Mouse (Mus musculus) induced T-regulatory cell, adult 2 months (primary cell): ENCODE results near the gene Nadk2.

Experiments
- DNase-seq: peaks from one replicate; pipeline ENCODE4 v3.0.0-alpha.2; 2012; ENCODE audit warnings: low read depth

The Nadk2 gene

DNA sequence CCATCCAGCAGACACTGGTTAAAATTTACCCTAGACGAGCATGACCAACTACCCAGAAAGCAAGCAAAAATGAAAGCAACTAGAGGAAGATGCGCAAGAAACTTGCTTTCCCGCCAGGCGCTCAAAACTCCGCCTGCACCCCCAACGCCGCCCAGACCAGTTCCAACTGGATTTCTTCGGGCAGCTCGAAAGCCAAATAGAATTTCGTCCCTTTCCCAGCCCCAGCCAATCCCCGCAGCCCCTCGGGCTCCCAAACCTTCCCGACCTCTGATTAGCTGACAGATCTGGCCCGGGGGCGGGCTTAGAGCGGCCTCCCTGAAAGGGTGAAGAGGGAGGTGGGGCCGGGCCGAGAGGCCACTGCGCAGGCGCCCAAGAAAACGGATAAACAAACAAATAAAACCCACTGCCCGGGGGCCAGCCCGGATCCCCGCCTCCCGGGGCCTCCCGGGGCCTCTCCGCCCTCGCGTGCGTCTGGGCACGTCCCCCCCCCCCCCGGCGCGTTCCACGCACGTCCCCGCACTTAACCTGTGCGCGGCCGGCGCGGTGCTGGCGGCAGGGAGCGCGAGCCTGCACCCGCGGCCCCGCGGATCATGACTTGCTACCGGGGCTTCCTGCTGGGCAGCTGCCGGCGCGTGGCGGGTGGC is at the start of gene Nadk2:
Gene Nadk2, plus strand, starts transcription at position 349 of the 644 bp plus-strand sequence.
- DNase-seq, result peak; percentile 98

DNA sequence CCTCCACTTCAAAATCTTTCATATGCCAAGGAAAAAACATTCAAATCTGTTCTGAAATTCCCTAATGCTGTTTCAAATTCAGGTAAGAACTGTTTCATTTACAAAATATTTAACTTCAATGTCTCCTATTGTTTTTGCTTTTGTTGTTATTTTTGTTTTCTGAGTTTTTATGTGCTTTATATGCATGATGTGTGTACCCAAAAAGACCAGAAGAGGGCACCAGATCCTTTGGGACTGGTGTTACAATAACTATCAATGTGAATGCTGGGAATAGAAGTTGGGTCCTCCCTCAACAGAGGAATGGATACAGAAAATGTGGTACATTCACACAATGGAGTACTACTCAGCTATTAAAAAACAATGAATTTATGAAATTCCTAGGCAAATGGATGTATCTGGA is 15.4 kb upstream of the Nadk2 start:
- DNase-seq, result no peak

DNA sequence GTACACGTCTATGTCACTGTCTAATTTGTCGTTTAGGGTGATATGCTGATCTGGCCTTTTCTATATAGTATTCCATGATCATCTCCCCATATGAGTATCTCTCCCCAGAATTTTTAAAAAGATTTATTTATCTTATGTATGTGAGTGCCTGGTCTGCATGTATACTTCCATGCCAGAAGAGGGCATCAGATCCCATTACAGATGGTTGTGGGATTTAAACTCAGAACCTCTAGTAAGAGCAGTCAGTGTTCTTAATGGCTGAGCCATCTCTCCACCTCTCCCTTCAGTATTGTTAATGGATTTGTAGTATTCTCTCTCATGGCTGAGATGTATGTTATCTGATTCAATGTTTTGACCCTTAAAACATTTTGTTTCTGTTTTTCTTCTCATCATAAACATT is 11.2 kb upstream of the Nadk2 start:
- DNase-seq, result no peak

DNA sequence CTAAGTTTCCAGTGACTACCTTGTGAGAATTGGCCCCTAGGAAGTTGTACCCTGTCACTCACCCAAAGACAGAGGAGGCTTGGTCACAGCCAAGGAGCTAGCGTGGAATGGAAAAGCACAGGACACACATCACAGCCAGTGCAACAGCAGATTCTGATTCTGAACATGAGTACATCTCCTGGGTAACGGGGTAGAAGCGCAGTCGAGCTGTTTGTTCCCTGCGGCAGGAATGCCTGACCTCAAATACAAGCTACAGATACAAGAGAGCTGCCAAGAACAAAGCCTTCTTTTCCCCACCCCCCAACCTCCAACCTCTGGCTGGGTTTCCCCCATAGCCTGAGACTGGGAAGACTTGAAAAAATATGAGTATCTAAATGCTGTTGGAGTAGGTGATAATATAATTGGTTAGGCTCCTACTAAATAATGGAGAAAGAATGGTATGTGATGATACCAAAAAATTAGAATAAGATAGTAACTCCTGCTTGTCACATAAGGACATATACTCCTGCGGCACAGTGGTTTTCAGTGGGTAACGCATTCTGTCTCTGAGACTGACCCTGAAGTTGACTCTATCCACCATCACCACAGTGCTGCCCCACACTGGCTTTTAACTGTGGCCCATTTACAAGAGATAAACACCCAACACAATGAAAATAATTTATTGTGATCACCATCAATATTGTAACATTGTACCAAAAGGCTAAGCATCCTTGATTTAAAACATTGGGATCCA is 9.7 kb upstream of the Nadk2 start:
- no peak for DNase-seq

DNA sequence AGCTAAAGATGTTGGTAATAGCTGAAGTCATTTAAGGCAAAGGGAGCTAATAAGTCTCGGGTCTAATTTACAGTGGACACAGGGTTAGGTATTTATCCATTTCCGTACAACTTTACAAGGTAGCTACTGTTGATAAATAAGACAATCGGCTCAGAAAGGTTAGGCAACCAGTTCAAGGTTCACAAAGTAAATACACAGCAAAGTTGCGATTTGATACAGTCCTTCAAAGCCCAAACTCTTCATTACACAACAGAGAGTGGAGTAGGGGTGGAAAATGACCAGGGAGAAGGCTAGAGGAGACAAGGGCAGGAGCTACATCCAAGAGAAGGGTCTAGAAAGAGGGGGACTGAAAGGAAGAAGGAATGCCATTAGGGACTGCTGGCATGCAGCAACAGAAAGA is 2.2 kb upstream of the Nadk2 start:
- DNase-seq, result no peak

DNA sequence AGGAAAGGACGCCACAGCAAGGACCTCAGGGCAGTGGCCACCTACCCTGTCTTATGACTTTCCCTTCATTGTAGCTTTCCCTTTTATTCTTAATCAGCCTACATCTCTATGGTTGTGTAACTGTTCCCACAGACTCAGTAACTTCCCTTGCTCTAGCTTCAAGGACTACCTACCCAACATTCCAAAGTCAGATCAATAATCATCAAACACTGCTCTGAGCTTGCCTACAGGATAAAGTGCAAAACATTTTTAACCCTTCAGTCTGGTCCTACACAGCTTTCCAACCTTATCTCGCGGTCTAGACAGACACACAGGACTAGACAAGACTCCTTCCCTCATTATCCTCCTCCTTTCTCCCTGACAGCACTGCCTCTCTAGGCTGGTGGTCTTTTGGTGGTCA is 707 bp upstream of the Nadk2 start:
- DNase-seq, result no peak

DNA sequence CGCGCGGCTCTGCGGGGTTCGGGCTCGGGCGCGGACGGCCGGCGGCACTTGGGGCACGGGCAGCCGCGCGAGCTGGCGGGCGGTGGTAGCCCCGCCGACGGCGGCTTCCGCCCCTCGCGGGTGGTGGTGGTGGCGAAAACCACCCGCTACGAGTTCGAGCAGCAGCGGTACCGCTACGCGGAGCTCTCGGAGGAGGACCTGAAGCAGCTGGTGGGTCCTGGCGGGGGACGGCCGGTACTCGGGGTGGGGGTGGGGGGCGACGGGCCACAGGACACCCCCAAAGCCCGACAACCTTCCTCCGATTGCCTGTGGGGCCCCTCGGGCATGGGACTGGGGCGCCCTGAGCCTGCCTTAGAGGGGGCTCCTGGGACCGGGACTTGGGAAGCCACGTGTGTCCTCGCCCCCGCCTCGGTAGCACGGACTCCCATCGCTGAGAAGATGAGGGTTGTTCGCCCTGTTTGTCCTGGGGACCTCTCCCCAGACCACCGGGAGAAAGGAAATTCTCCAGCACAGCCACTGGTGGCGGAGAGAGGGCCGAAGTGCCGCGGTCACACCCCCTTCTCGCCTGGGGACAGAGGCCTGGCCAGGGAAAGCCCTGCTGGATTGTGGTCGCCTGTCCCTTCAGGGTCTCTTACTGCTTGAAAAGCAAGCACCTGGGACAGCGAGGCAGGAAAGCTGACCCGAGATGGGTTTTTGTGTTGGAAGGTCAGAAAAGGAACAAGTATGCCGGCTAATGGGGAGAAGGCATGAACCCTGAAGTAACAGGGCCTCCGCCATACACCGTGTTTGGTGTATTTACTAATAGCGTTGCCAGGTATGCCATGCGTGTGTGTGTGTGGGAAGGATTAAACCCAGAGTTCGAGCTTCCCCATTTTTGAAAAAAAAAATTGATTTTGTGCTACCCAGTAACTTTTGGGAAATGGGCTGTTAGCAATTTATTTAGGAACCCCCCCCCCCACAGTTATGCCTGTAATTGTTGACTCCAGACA is 790 bp downstream of the Nadk2 start:
- DNase-seq, result peak; percentile 65

DNA sequence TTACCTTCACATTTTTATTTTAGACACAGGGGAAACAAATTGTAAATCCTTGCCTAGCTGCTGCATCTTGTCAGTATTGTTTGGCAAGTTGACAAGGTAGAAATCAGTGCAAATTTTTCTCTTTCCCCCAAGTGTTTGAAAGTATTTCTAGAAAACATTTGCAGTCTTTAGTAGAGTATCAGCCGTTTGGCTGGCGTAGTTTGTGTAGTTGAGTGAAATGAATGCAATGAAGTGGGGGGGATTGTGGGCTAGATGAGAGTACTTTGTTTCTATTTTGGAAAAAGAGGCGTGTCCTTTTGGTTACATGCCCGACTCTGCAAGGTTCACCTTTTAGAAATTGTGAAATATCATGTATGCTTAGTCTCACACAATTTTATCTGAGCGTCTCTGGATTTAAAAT is 1.6 kb downstream of the Nadk2 start:
- peak; percentile 71 for DNase-seq

DNA sequence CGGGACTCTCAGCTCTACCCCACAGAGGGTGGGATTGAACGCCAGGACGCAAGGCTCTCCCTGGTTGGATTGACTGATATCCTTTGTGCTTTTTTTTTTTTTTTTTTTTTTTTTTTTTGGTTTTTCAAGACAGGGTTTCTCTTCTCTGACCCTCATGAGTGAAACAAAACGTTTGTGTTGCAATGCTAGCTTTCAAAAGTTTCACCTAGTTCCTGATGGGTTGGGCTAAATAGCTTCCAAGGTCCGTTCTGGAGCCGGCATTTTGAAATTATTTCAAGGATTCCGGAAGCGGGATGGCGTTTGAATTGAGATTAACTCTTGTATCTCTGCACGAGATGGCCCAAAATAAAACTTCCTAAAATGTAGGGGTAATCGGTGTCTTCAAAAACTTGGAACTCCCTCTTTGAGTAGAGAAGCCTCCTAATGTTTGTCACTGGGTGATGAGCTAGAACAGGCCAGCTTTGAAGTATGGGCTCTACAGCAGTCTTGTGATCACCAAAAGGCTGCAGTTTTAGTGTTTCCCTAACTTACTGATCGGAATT is 2.1 kb downstream of the Nadk2 start:
- peak; percentile 16 for DNase-seq

DNA sequence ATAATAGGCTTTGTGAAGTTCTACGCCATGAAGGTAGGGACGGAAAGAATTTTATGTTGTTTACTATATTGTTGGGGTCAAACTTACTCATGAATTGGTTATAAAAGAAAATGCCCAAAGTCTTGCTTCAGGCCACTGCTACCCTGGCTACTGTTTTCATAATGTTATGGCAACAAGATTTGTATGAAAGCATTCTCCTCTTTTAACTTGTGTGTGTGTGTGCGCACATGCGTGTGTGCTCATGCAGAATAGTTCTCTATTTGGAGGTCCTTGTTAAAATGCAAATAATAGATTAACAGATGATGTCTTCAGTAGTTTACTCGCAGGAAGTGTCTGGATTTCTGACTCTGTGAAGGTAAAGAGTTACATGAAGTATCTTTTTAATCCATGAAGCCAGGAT is 2.6 kb downstream of the Nadk2 start:
- DNase-seq, result no peak

DNA sequence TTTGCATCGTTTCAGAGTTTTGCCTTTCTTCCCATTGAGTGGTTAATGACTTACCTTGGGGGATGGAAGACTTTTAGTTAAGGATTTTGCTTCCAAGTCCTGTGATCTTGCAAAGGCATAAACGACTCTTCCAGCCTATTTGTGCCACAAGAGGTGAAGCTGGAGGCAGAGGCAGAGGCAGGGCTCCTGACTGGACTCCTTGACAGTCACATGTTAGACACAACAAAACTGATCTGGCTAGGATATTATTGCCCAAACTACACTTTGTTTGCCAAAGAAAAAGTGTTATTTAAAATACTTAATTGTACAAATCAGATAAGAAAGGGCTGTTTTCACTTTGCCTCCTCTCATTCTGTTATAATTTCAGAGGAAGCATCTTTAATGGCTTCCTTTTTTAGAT is 3.1 kb downstream of the Nadk2 start:
- no peak for DNase-seq

DNA sequence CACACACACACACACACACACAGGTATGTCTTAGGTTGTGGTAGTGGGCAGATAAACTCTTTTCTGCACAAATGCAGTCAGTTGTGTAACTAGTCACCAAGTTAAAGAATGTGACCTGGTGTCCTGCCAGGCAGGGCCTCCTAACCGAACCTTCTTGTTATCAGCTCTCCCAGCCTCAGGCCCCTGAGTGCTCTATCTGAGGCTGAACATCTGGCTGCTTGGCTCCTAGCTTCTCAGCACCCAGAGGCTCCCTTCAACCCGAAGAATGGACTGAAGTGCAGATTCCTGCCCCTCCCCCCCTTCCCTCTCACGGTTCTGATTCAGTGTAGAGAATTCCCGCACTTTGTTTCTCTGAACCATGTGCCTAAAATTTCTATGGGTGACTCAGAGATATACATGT is 3.6 kb downstream of the Nadk2 start:
- DNase-seq, result no peak

DNA sequence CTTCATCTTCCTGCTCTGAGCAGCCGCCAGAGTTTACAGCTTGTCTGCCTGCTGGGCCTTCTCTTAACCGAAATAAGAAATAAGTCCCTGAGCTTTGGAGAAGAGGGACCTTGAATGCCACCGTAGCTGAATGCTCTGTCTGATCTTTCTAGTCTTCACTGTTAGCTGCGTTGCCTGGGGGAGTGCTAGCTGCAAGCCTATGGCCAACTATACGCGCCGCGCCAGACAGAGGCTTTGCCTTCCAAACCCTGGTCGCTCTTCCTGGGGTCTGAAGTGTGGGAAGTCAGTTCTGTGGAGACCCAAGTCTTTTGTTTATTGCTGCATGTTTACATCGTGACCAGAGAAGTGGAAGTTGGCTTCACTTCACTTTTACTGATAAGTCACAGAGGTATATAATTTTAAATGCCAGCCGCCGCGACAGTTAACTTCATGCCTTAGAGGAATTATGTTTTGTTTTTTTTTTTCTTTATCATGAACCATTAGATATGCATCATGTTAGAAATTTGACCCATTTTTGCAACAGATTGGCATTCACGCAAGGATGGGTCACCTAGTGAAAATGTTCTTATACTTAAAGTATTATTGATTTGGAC is 4.6 kb downstream of the Nadk2 start:
- no peak for DNase-seq

DNA sequence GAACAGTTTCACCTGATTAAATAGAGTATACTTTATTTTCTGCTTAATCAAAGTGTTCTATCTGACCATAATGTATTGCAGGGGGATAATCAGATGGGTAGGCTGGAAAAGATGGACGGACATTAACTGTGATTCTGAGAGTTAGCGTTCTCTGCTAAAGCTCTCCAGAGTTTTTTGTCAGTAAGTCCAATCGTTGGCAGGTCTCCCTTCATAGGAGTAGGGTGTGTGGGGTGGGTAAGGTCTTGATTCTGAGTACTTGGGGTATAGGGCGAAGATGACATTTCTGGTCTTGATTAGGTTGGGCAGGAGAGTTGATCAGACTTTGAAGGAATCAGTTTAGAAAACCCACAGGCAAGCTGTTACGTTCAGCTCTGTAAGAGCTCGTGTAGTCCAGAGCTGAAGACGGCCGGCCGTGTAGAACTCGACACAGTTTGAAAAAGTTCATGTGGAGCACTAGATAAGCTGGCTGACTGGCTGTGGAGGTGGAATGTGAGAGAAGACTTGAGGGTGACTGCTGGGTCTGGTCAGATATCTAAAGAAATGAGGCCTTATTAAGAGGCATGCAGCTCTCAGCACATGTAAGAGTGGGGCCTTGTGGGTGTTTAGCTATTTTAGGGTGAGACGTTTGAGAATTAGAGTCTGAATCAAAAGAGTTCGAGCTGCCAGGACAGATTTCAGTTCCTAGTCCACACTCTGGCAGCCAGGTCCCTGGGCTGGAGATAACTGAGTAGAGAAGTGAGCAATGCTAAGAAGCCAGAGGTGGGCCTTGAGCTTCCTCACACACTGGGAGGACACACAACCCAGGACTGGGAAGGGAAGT is 7.6 kb downstream of the Nadk2 start:
- no peak for DNase-seq

DNA sequence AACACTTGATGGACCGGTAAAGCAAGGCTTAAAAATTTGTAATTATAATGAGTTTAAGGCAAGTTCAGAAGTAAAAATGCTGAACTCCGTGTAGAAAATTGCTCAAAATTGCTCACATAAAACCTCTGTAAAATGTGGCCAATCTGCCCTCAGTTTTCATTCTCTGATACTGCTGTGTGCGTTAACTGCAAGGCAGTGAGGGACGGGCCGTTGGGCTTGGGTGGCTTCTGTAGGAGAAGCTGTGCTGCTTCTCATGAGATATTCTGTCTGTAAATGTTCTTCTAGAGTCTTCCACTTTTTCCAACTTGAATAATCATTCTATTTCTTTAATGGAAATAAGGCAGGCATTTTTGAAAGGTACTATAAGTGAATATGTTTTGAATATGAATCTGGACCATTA is 8.6 kb downstream of the Nadk2 start:
- no peak for DNase-seq

DNA sequence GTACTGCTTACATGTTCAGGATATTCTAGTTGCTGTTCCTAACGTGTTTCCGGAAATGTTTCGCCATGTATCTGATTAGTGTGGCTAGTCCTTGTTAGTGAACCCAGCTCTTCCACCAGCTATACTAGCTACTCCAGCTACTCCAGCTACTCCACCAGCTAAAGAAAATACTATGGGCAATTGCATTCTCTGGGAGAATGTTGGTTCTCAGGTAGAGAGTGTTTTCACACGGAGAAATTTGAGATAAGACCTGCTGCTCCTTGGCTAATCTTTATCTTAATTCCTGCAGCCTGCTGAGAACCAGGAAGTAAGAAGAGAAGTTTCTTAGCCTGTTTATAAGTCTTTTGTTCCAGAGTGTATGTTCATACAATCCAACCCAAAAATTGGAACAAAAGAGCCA is 9.1 kb downstream of the Nadk2 start:
- no peak for DNase-seq

DNA sequence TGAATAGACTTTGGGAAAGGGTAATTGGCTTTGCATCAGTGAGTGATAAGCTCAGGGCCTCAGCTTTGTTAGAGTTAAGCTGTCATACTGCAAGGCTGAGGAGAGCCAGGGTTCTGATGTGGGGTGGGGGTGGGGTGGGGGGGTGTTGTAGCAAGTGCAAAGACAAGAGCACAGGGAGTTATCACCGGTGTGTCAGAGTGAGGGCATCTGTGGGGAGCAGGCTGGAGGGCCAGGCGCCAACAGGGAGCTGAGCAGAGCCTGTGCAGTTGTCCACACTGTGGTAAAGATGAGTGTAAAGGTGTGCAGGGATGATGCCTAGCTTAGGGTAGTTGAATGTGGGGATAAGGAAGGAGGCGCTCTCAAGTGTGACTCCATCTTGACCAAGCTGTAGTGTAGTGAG is 10.2 kb downstream of the Nadk2 start:
- no peak for DNase-seq

DNA sequence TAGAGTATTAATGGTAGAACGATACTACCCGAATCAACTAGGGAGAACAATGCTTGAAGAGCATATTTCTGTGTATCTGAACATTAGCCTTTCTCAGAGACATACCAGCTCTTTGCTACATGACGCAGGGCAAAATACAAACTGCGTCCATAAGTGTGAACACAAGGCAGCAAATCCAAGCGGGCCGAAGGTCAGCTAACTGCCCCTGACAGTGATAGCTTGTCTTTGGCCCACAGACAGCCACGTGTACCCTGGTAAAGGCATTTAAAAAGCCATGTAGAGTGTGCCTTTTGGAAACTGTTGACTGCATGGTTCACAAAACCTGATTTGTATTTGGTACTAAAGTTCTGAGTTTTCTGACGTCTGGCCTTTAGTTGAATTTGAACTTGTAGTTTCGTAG is 11.7 kb downstream of the Nadk2 start:
- DNase-seq, result no peak

DNA sequence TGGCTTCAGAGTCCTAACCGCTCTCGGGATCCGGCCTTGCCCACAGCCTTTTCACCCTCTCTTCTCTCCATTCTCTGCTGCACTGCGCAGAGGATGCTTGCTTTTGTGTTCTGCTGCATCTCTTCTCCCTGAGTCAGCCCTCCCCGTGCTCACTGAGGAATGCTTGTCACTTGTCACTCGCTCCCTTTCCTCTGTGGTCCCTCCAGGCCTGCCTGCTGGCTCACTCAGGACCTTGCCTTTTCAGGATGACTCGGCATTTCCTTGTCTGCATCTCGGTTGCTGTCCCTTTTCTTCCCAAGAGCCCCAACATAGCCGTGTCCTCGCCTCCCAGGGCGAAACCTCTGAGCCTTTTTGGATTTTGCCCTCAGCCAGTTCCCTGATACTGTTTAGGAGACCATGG is 15.8 kb downstream of the Nadk2 start:
- DNase-seq, result no peak

DNA sequence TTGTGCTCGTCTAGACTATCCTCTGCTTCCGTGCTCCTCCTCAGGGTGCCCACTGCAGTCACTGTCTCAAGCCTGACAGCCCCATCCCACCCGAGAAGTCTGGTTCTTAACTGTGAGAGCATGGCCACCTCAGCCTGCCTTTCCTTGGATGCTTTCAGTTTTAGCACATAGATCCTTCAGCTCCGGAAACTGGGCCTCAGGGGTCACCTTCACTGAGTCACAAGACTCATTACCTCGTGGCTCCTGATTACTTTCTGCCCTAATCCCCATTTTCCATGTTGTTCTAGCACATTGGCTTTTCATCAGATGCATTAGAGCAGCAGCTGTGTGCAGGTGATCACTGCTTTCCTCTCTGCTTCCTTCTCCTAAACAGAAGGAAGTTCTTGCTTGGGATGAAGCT is 16.4 kb downstream of the Nadk2 start:
- DNase-seq, result no peak
